In the genomic region with DNA sequence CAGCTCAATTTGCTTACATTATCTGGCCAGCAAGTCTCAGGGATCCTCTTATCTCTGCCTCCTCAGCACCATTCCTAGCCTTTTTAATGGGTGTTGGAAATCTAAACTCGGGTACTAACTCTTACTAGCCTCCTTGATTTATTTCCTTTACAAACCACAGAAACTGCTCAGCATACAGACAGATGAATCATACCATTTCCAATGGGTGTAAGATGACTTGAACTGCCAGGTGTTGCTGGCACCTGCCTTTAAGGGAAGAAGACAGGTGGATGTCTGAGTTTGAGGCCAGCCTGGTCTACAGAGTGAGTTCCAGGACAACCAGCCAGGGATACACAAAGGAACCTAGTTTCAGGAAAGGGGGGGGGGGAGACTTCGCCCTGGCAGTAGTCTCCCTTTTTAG, we compare ENCODE assay signal across 28 mouse cellular contexts. TPM values are rescaled to one million over a fixed set of nuclear protein-coding genes. Genes with fewer than 3 reads are reported as not detected.
DNase-seq lines count a peak whose midpoint lies in the region; ATAC-seq and TF ChIP-seq lines count a peak whose summit lies in the region.
"Had no signal": no experiment of that assay in that cellular context is flagged by ENCODE, and none has a peak within 500 bp of the region (broad histone marks: within the 10 kb centered on the region; RNA-seq: fewer than 3 reads in every experiment).

No protein-coding gene starts in this region.

- ATAC-seq in liver, embryonic 12.5 days, result no peak
- no peak for ATAC-seq in liver, embryonic 14.5 days (ENCODE audit: insufficient read depth)
- no peak for ATAC-seq in liver, postnatal 0 days
- ATAC-seq: forebrain, embryonic 15.5 days; hindbrain, postnatal 0 days; inflammation-experienced regulatory T-cells, adult 6 months; intestine, embryonic 16.5 days had no signal

- H3K79me3 ChIP-seq in C2C12 (ENCODE audit: low read depth), result peaks cover 71% of the 10 kb centered on the region

- no peak overlapping the region for H3ac ChIP-seq in C2C12 (ENCODE audit: control insufficient read depth, insufficient read length, low read depth)

- H3K27ac ChIP-seq in liver, embryonic 12.5 days, result peak overlapping the region; percentile 62
- peak overlapping the region; percentile 34; the same call in 1 of the 2 replicates for H3K27ac ChIP-seq in liver, embryonic 14.5 days
- 0 out of 2 replicates have a peak overlapping the region, but pooled peaks have one; percentile 7 for H3K27ac ChIP-seq in liver, postnatal 0 days (ENCODE audit: low read depth)
- H3K27ac ChIP-seq in forebrain, embryonic 10.5 days, result no peak overlapping the region
- H3K27ac ChIP-seq: embryonic facial prominence, embryonic 12.5 days; embryonic facial prominence, embryonic 15.5 days; forebrain, embryonic 12.5 days; forebrain, embryonic 15.5 days; hindbrain, embryonic 10.5 days; hindbrain, embryonic 14.5 days; hindbrain, postnatal 0 days had no signal

- peaks cover 99% of the 10 kb centered on the region for H3K79me2 ChIP-seq in C2C12 (ENCODE audit: control insufficient read depth, insufficient read depth)

- no peak overlapping the region for H3K4me3 ChIP-seq in liver, embryonic 12.5 days
- no peak overlapping the region for H3K4me3 ChIP-seq in C2C12 (ENCODE audit: insufficient read depth, poor library complexity, severe bottlenecking)
- H3K4me3 ChIP-seq in liver, embryonic 14.5 days (ENCODE audit: insufficient read depth in 1 of 2, low read depth in 2 of 2, low read length in 2 of 2), result no peak overlapping the region
- no peak overlapping the region for H3K4me3 ChIP-seq in liver, postnatal 0 days (ENCODE audit: low read depth, low read length)
- no peak overlapping the region for H3K4me3 ChIP-seq in forebrain, embryonic 10.5 days
- H3K4me3 ChIP-seq: embryonic facial prominence, embryonic 12.5 days; embryonic facial prominence, embryonic 15.5 days; forebrain, embryonic 12.5 days; forebrain, embryonic 15.5 days; hindbrain, embryonic 10.5 days had no signal

- TF ChIP-seq EP300 in liver, embryonic 14.5 days (IDR thresholded peaks at IDR 0.05; ENCODE audit: low read depth), result no peak
- no peak for TF ChIP-seq EP300 in liver, postnatal 0 days (IDR thresholded peaks at IDR 0.05; ENCODE audit: low read depth)

- 41% methylated on average over 2 of the region's 2 CpGs for WGBS in liver, embryonic 12.5 days (ENCODE audit: insufficient replicate concordance)
- WGBS in liver, embryonic 14.5 days (ENCODE audit: insufficient replicate concordance), result 42% methylated on average over 2 of the region's 2 CpGs
- WGBS in liver, postnatal 0 days (ENCODE audit: insufficient replicate concordance), result 48% methylated on average over 2 of the region's 2 CpGs
- WGBS in forebrain, embryonic 10.5 days, result 87% methylated on average over 2 of the region's 2 CpGs

- peaks cover 91% of the 10 kb centered on the region for H3K36me3 ChIP-seq in liver, embryonic 12.5 days
- H3K36me3 ChIP-seq in C2C12 (ENCODE audit: control insufficient read depth, insufficient read depth), result peaks cover 71% of the 10 kb centered on the region
- peaks cover 84% of the 10 kb centered on the region for H3K36me3 ChIP-seq in liver, embryonic 14.5 days (replicated peaks; ENCODE audit: control insufficient read depth, insufficient read depth, low read depth)
- H3K36me3 ChIP-seq in liver, postnatal 0 days (replicated peaks; ENCODE audit: insufficient read depth, low read length), result peaks cover 72% of the 10 kb centered on the region
- peaks cover 93% of the 10 kb centered on the region for H3K36me3 ChIP-seq in forebrain, embryonic 10.5 days (replicated peaks)

- H3K27me3 ChIP-seq in liver, embryonic 12.5 days (replicated peaks), result no peaks in the 10 kb centered on the region
- no peaks in the 10 kb centered on the region for H3K27me3 ChIP-seq in C2C12 (ENCODE audit: control insufficient read depth, insufficient read depth, insufficient read length)
- H3K27me3 ChIP-seq in liver, embryonic 14.5 days (ENCODE audit: control insufficient read depth, insufficient read depth, low read length), result no peaks in the 10 kb centered on the region
- H3K27me3 ChIP-seq in liver, postnatal 0 days (ENCODE audit: insufficient read depth, low read length), result no peaks in the 10 kb centered on the region
- no peaks in the 10 kb centered on the region for H3K27me3 ChIP-seq in forebrain, embryonic 10.5 days (ENCODE audit: poor library complexity, severe bottlenecking)
- H3K27me3 ChIP-seq: embryonic facial prominence, embryonic 12.5 days; embryonic facial prominence, embryonic 15.5 days; forebrain, embryonic 12.5 days; forebrain, embryonic 15.5 days had no signal

- DNase-seq in liver, result no peak
- DNase-seq in liver, embryonic 14.5 days (ENCODE audit: low read depth in 3 of 3, low spot score in 3 of 3), result no peak
- DNase-seq in liver, postnatal 0 days, result no peak
- no peak for DNase-seq in spleen, adult 12 weeks (ENCODE audit: low spot score)
- DNase-seq in adrenal gland, adult (ENCODE audit: inconsistent age in 2 of 2, low spot score in 1 of 2), result no peak
- no peak for DNase-seq in forebrain, embryonic 10.5 days (ENCODE audit: extremely low spot score, low spot score)
- DNase-seq: adrenal gland, adult 8-10 months; adrenal gland, postnatal 25 days; cerebellum, adult 18-20 months; cerebellum, adult 9-10 months; cerebellum, postnatal 14 days; gastrocnemius, postnatal 10 days; gastrocnemius, postnatal 36 days; heart, postnatal 36 days had no signal

- H3K9me3 ChIP-seq in liver, embryonic 12.5 days (replicated peaks), result no peaks in the 10 kb centered on the region
- no peaks in the 10 kb centered on the region for H3K9me3 ChIP-seq in liver, embryonic 14.5 days (ENCODE audit: control insufficient read depth, low read length)
- H3K9me3 ChIP-seq in liver, postnatal 0 days (ENCODE audit: low read length), result no peaks in the 10 kb centered on the region
- H3K9me3 ChIP-seq in forebrain, embryonic 10.5 days, result no peaks in the 10 kb centered on the region
- H3K9me3 ChIP-seq: embryonic facial prominence, embryonic 12.5 days; embryonic facial prominence, embryonic 15.5 days; forebrain, embryonic 12.5 days; forebrain, embryonic 15.5 days; hindbrain, embryonic 10.5 days had no signal

- peaks cover 79% of the 10 kb centered on the region for H3K4me1 ChIP-seq in liver, embryonic 12.5 days
- H3K4me1 ChIP-seq in liver, embryonic 14.5 days (replicated peaks; ENCODE audit: control insufficient read depth in 2 of 2, insufficient read depth in 2 of 2, low read length in 1 of 2), result peaks cover 51 to 54% of the 10 kb centered on the region in 2 experiments
- peaks cover 33% of the 10 kb centered on the region for H3K4me1 ChIP-seq in liver, postnatal 0 days (ENCODE audit: insufficient read depth)
- peaks cover 15% of the 10 kb centered on the region for H3K4me1 ChIP-seq in forebrain, embryonic 10.5 days

- no peak overlapping the region for H3K4me2 ChIP-seq in liver, embryonic 12.5 days
- no peak overlapping the region for H3K4me2 ChIP-seq in liver, embryonic 14.5 days (ENCODE audit: low read depth)
- no peak overlapping the region for H3K4me2 ChIP-seq in liver, postnatal 0 days (ENCODE audit: low read depth, low read length)
- H3K4me2 ChIP-seq: embryonic facial prominence, embryonic 12.5 days; embryonic facial prominence, embryonic 15.5 days; forebrain, embryonic 12.5 days; forebrain, embryonic 15.5 days; heart, embryonic 11.5 days; hindbrain, embryonic 14.5 days had no signal

- peak overlapping the region; percentile 12; the same call in 1 of the 2 replicates for H3K9ac ChIP-seq in liver, embryonic 12.5 days
- no peak overlapping the region for H3K9ac ChIP-seq in liver, embryonic 14.5 days (replicated peaks)
- H3K9ac ChIP-seq in liver, postnatal 0 days (replicated peaks), result no peak overlapping the region
- H3K9ac ChIP-seq: embryonic facial prominence, embryonic 12.5 days; embryonic facial prominence, embryonic 15.5 days; forebrain, embryonic 12.5 days; forebrain, embryonic 15.5 days; hindbrain, embryonic 14.5 days had no signal

- TF ChIP-seq CTCF in C2C12 (IDR thresholded peaks at IDR 0.05; ENCODE audit: control insufficient read depth, insufficient read depth, insufficient read length), result no peak
- TF ChIP-seq CTCF in liver, embryonic 14.5 days (IDR thresholded peaks at IDR 0.05; ENCODE audit: low read depth), result no peak
- no peak for TF ChIP-seq CTCF in liver, postnatal 0 days (IDR thresholded peaks at IDR 0.05; ENCODE audit: low read depth)

RNA-seq across cellular contexts. Expression of gene Rabepk, which starts 8.3 kb away (rescaled TPM):
- 32.5 and 33.2 TPM in 2 replicates for polyA plus RNA-seq in liver, embryonic 12.5 days (2016; fragmentation: Nextera tagmentation; extraction: Ambion mirVana)
- polyA plus RNA-seq in C2C12 (2012; fragmentation: generic; extraction: Trizol), result 59.9 TPM
- polyA plus RNA-seq in liver, embryonic 14.5 days (2012; rRNA removed), result 12.3 and 15.3 TPM in 2 replicates
- polyA plus RNA-seq in liver, embryonic 14.5 days (2014; fragmentation: Nextera tagmentation; extraction: Ambion mirVana), result 25.5 and 25.6 TPM in 2 replicates
- polyA plus RNA-seq in liver, postnatal 0 days (2015; fragmentation: Nextera tagmentation; extraction: Ambion mirVana), result 17.0 and 20.4 TPM in 2 replicates
- polyA plus RNA-seq in forebrain, embryonic 10.5 days (2016; fragmentation: Nextera tagmentation; extraction: Ambion mirVana), result 40.2 and 47.0 TPM in 2 replicates

RNA-seq across cellular contexts. Expression of gene Fbxw2, which starts 18.1 kb away (rescaled TPM):
- polyA plus RNA-seq in liver, embryonic 12.5 days (2016; fragmentation: Nextera tagmentation; extraction: Ambion mirVana), result 68.6 and 71.9 TPM in 2 replicates
- polyA plus RNA-seq in C2C12 (2012; fragmentation: generic; extraction: Trizol), result 43.7 TPM
- polyA plus RNA-seq in liver, embryonic 14.5 days (2012; rRNA removed), result 26.3 and 30.8 TPM in 2 replicates
- 38.6 and 41.7 TPM in 2 replicates for polyA plus RNA-seq in liver, embryonic 14.5 days (2014; fragmentation: Nextera tagmentation; extraction: Ambion mirVana)
- polyA plus RNA-seq in liver, postnatal 0 days (2015; fragmentation: Nextera tagmentation; extraction: Ambion mirVana), result 36.1 and 38.3 TPM in 2 replicates
- polyA plus RNA-seq in forebrain, embryonic 10.5 days (2016; fragmentation: Nextera tagmentation; extraction: Ambion mirVana), result 78.7 and 80.9 TPM in 2 replicates

RNA-seq across cellular contexts. Expression of gene Gm34653, which starts 24.8 kb away (rescaled TPM):
- 0.07 TPM in 2 replicates for polyA plus RNA-seq in liver, embryonic 12.5 days (2016; fragmentation: Nextera tagmentation; extraction: Ambion mirVana)
- polyA plus RNA-seq in C2C12 (2012; fragmentation: generic; extraction: Trizol), result 0.04 TPM
- 0.02 TPM in 1 of 2 replicates, not detected in the other for polyA plus RNA-seq in liver, embryonic 14.5 days (2012; rRNA removed)
- polyA plus RNA-seq in liver, embryonic 14.5 days (2014; fragmentation: Nextera tagmentation; extraction: Ambion mirVana), result not detected in 2 replicates
- 0.06 TPM in 1 of 2 replicates, not detected in the other for polyA plus RNA-seq in liver, postnatal 0 days (2015; fragmentation: Nextera tagmentation; extraction: Ambion mirVana)
- polyA plus RNA-seq in forebrain, embryonic 10.5 days (2016; fragmentation: Nextera tagmentation; extraction: Ambion mirVana), result not detected in 2 replicates
- polyA plus RNA-seq: embryonic facial prominence, embryonic 12.5 days; forebrain, embryonic 12.5 days; forebrain, embryonic 15.5 days; heart, embryonic 11.5 days; heart, embryonic 14.5 days; heart, postnatal 0 days; hindbrain, embryonic 10.5 days; hindbrain, embryonic 14.5 days; inflammation-experienced regulatory T-cells, adult 6 months; intestine, embryonic 16.5 days had no signal

RNA-seq across cellular contexts. Expression of gene Hspa5, which starts 36.3 kb away (rescaled TPM):
- 656 and 672 TPM in 2 replicates for polyA plus RNA-seq in liver, embryonic 12.5 days (2016; fragmentation: Nextera tagmentation; extraction: Ambion mirVana)
- polyA plus RNA-seq in C2C12 (2012; fragmentation: generic; extraction: Trizol), result 520 TPM
- 74.0 and 253 TPM in 2 replicates for polyA plus RNA-seq in liver, embryonic 14.5 days (2012; rRNA removed)
- polyA plus RNA-seq in liver, embryonic 14.5 days (2014; fragmentation: Nextera tagmentation; extraction: Ambion mirVana), result 461 and 479 TPM in 2 replicates
- polyA plus RNA-seq in liver, postnatal 0 days (2015; fragmentation: Nextera tagmentation; extraction: Ambion mirVana), result 384 and 424 TPM in 2 replicates
- 821 and 974 TPM in 2 replicates for polyA plus RNA-seq in forebrain, embryonic 10.5 days (2016; fragmentation: Nextera tagmentation; extraction: Ambion mirVana)

RNA-seq across cellular contexts. Expression of gene Gapvd1, which starts 53.0 kb away (rescaled TPM):
- polyA plus RNA-seq in liver, embryonic 12.5 days (2016; fragmentation: Nextera tagmentation; extraction: Ambion mirVana), result 87.3 and 93.7 TPM in 2 replicates
- 23.6 TPM for polyA plus RNA-seq in C2C12 (2012; fragmentation: generic; extraction: Trizol)
- 20.1 and 22.9 TPM in 2 replicates for polyA plus RNA-seq in liver, embryonic 14.5 days (2012; rRNA removed)
- polyA plus RNA-seq in liver, embryonic 14.5 days (2014; fragmentation: Nextera tagmentation; extraction: Ambion mirVana), result 71.8 and 76.6 TPM in 2 replicates
- polyA plus RNA-seq in liver, postnatal 0 days (2015; fragmentation: Nextera tagmentation; extraction: Ambion mirVana), result 37.1 and 39.0 TPM in 2 replicates
- 89.4 and 94.9 TPM in 2 replicates for polyA plus RNA-seq in forebrain, embryonic 10.5 days (2016; fragmentation: Nextera tagmentation; extraction: Ambion mirVana)
